Mouse (Mus musculus): ENCODE measurements around the gene Cdc7.

Cdc7 gene

DNA sequence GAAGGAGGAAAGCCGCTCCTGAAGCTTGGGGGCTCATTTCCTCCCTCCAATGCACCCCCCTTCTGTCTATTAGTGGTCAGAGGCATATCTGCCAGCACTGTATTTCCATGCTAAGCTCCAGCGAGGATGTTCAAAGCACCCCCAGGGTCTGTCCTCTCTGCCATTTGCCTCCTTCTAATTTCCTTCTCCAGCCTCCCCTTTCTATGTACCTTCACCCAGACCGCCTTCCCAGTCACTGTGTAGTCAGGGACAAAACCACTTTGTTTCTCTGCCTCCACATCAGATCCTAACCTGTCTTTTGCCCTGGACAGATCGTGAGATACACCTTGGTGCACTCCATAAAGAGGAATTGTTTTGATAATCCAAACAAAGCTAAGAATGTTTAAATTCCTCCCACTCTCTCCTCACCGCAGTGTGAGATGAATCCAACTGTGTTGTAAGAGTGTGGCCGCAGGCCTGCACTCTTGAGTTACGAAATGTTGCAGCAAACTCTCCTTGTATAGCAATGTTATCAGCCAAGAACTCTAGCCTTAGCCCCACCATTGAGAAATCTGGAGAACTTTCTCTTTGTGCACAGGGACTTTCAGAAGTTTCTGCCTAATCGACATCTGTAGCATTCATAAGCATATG, 27.3 kb downstream of the Cdc7 start:
- no peak for DNase-seq (ENCODE audit: low spot score)

DNA sequence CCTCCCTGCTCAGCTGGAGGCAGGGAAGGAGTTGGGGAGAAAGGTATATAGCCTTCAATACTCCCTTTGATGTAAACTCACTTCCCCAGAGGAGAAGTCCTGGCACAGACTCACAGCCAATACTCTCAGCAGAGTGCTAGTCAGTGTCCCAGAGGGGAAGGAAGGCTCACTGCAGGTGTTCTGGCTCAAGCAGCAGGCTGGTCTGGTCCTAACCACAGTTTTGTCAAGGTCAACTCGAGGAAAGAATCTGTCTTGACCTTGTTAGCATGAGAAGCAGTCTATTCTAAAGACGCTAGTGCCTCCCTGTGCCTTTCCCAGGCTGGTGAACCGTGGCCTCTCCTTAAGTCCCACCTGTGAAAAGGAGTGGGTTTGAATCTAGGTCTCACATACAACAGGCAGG, 30.6 kb downstream of the Cdc7 start:
- no peak for DNase-seq (ENCODE audit: low spot score)

- DNase-seq (ENCODE audit: low spot score): no peak
Observed at GRCm38 (mm10) chr5:106995886-106996538, 31.9 kb downstream of the Cdc7 start.

GRCm38 (mm10) chr5:106996539-106997244, 32.6 kb downstream of the Cdc7 start:
- no peak for DNase-seq (ENCODE audit: low spot score)

- no peak for DNase-seq (ENCODE audit: low spot score)
Observed at GRCm38 (mm10) chr5:107001396-107002090, 37.4 kb downstream of the Cdc7 start.

DNA sequence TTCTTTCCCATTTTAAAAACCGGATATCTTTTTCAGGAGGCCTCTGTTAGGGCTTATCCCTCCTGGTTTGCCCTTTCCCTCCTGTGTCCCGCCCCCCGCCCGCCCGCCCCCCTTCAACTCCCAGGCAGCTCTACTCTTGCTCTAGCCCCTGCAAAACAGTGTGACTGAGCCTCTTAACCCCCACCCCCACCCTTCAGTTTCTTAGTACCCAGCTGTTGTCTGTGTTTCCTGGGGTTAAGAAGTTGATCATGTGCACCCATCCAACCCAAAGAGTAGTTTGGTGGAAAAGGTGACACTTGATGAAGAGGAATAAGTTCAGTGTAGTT, 37.9 kb downstream of the Cdc7 start:
- no peak for DNase-seq (ENCODE audit: low spot score)

- no peak for DNase-seq (ENCODE audit: low spot score)
Observed at GRCm38 (mm10) chr5:107009721-107010120, 45.6 kb downstream of the Cdc7 start.

DNA sequence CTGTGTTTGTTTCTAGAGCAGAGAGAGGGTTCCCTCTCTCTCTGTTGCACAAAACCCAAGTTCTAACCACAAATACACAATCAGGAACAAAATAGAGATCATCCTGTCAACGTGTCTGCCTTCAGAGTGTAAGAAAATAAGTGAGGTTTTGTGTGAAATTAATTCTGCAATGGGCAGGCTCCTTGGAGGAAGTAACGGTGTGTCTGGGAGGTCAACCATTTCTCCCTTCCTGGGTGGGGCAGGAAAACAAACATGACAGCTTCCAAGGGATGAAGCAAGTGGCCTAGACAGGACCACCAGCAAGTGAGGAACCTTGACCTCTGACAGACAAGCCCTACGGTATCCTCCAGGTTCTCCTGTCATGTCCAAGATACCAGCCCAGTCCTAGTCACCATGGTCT, 46.2 kb downstream of the Cdc7 start:
- DNase-seq (ENCODE audit: low spot score): no peak

DNA sequence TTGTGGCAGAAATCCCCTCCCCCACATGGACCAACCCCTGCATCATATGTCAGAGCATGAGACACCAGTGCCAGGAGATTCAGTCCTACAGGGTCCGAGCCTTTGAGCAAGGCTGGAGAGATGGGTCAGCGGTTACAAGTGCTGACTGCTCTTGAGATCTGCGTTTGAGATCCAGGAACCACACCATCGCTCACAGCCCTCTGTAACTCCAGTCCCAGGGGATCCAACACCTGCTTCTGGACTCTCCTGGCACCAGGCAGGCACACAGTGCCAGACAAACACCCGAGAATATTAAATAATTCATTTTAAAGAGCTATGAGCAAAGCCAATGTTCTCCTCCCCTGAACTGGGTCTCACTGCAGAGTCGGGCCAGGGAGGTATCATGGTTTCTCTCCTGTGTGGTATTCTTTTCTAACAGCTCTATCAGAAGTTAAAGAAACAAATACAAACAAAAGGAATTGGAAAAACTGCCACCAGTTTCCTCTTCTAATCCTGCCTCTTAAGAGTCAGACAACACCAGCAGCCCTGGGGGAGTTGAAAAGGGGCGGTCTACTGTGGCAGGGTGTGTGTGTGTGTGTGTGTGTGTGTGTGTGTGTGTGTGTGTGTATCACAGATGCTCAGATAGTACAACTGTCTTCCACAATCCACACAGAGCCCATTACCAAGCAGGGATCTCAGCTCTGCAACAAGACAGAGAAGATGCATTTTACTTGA, 47.4 kb downstream of the Cdc7 start:
- DNase-seq (ENCODE audit: low spot score): no peak

GRCm38 (mm10) chr5:107012030-107012715, 48.1 kb downstream of the Cdc7 start:
- DNase-seq (ENCODE audit: low spot score): no peak

GRCm38 (mm10) chr5:107013393-107013792, 49.3 kb downstream of the Cdc7 start:
- no peak for DNase-seq (ENCODE audit: low spot score)

- no peak for DNase-seq (ENCODE audit: low spot score)
Observed at GRCm38 (mm10) chr5:107014146-107014545, 50.0 kb downstream of the Cdc7 start.

GRCm38 (mm10) chr5:107015046-107015421, 50.9 kb downstream of the Cdc7 start:
- no peak for DNase-seq (ENCODE audit: low spot score)

DNA sequence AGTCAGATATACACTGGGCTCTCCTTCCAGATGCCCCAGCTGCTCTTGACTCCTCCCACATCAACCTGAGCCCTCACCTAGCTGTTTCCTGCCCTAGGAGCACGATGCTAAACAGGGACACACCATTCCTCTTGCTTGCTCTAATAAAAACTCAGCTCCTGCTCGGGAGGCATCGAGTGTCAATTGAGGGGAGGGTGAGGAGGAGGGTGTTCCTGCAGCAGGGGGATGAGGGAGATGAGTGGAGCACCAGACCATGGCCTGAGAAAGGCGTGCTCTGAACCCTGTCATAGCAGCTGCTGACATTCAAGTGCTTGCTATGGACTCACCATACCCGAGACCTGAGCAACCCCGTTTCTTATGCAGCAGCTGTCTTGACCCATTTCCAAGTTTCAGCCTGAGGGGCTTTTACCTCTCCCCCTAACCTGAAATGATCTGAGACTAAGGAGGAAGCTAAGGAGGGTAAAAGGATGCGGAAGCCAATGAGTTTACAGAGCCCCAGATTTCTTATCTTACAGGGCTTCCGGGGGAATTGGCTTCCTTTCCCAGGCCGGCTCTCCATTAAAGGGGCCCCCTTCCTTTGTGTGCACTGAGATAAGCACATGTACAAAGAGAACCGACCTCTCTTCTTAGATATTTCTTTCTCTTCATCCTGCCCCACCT, 51.4 kb downstream of the Cdc7 start:
- no peak for DNase-seq (ENCODE audit: low spot score)

GRCm38 (mm10) chr5:107016538-107016937, 52.4 kb downstream of the Cdc7 start:
- DNase-seq (ENCODE audit: low spot score): no peak

DNA sequence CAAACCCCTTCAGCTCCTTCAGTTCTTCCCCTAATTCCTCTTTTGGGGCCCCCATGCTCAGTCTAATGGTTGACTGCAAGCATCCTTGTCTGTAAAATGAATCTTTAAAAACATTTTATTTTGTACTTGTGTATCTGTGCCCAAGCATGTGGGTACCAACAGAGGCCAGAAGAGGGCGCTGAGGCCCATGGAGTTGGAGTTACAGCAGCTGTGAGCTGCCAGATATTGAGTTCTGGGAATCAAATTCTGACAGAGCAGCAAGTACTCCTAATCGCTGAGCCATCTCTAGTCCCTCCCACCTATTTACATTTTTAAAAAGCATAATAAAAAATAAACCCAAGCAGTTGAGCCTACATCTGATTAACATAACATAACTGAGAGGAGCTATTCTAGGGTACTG, 53.4 kb downstream of the Cdc7 start:
- DNase-seq (ENCODE audit: low spot score): no peak

- DNase-seq (ENCODE audit: low spot score): no peak
Observed at GRCm38 (mm10) chr5:107019057-107019456, 54.9 kb downstream of the Cdc7 start.

DNA sequence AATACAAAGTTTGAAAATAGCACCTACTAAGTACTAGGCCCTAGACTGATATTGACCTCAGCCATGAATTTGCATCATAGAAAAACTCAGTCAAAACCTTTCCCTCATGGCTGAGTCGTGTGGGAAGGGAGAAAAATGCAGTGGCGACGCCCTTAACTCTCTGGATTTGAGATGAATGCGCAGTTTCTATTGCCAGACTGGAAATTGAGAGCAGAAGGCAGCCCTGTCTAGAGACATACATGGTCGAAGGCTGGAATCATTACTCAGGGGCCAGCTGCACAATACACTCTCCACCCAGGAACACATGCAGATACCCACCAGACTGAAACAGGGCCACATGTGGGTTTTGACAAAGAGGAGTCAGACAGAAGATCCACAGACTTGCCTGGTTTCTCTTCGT, 55.8 kb downstream of the Cdc7 start:
- no peak for DNase-seq (ENCODE audit: low spot score)

DNA sequence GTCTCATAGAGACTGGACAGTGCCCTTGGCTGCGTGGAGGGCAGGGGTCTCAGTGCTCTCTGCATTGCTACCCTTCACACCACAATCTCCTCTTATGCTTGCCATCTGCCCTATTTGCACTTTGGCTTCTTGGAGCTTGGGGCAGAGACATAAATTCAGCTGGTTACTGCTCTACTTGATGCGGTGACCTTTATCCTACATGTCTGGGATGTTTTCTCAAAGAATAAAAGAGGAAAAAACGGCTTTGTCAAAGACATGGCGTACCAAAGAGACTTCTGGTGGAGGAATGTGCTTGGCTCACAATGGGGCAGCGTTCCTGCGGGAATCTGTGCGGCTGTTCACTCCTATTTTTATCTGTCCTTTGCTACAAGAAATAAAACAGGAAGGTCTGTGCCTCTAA, 56.2 kb downstream of the Cdc7 start:
- no peak for DNase-seq (ENCODE audit: low spot score)

- DNase-seq (ENCODE audit: low spot score): no peak
Observed at GRCm38 (mm10) chr5:107021291-107022063, 57.4 kb downstream of the Cdc7 start.

GRCm38 (mm10) chr5:107022064-107022428, 57.9 kb downstream of the Cdc7 start:
- no peak for DNase-seq (ENCODE audit: low spot score)
